Mouse (Mus musculus) midbrain, embryonic 14.5 days (tissue): ENCODE measurements around the gene Tmem200a. TPM values are rescaled to one million over a fixed set of nuclear protein-coding genes. Genes with fewer than 3 reads are reported as not detected.
"Not testable (repeated sequence)": the region's sequence is repeated elsewhere in the genome, so short reads cannot be mapped to it uniquely, and the experiment has no call there.

Experiments used
- ATAC-seq: fragments of 200-750 bp; cut with Nextera tagmentation; 2 replicates; pipeline ENCODE4 v1.8.0; 2017; ENCODE audit warnings: moderate number of reproducible peaks, moderate library complexity; ENCODE audit not compliant: low FRiP score, low TSS enrichment
- DNase-seq: peaks from one replicate; pipeline ENCODE4 v3.0.0-alpha.2; 2015
- H3K27ac ChIP-seq: fragments of 300-500 bp; sonication (generic); replicated peaks from 2 replicates; pipeline ENCODE4 v1.5.1; 2014; ENCODE audit warnings: mild to moderate bottlenecking, low read depth, low read length, moderate library complexity
- H3K27me3 ChIP-seq: fragments of 300-500 bp; sonication (generic); 2 replicates; pipeline ENCODE4 v1.6.1; 2014; ENCODE audit warnings: low read length, control low read depth, mixed read lengths; ENCODE audit not compliant: control insufficient read depth, insufficient read depth
- H3K36me3 ChIP-seq: fragments of 300-500 bp; sonication (generic); 2 replicates; pipeline ENCODE4 v1.6.1; 2014; ENCODE audit warnings: low read length, control low read depth; ENCODE audit not compliant: control insufficient read depth, insufficient read depth
- H3K4me1 ChIP-seq: fragments of 300-500 bp; sonication (generic); 2 replicates; pipeline ENCODE4 v1.6.1; 2014; ENCODE audit warnings: mild to moderate bottlenecking, antibody characterized with exemption, low read length, control low read depth; ENCODE audit not compliant: control insufficient read depth, insufficient read depth
- H3K4me2 ChIP-seq: fragments of 300-500 bp; sonication (generic); 2 replicates; pipeline ENCODE4 v1.6.1; 2014; ENCODE audit warnings: mild to moderate bottlenecking, low read length, moderate library complexity
- H3K4me3 ChIP-seq: fragments of 300-500 bp; sonication (generic); replicated peaks from 2 replicates; pipeline ENCODE4 v1.5.1; 2014; ENCODE audit warnings: low read depth, low read length
- H3K9ac ChIP-seq: fragments of 300-500 bp; sonication (generic); replicated peaks from 2 replicates; pipeline ENCODE4 v1.6.1; 2014; ENCODE audit warnings: mild to moderate bottlenecking, low read length, moderate library complexity
- H3K9me3 ChIP-seq: fragments of 300-500 bp; sonication (generic); 2 replicates; pipeline ENCODE4 v1.6.1; 2016; ENCODE audit warnings: low read length, control low read depth, mixed read lengths; ENCODE audit not compliant: control insufficient read depth
- WGBS: fragments of 180-500 bp; shearing (Covaris S2); extraction: QIAGEN DNeasy Blood & Tissue Kit; methylation state at CpG from one replicate; pipeline ENCODE4 v1.1.7; 2014; 5-methylcytosine and 5-hydroxymethylcytosine counted together
- polyA plus RNA-seq: library from polyadenylated mRNA; unstranded; fragments of >200 nt; fragmentation: Nextera tagmentation; extraction: Ambion mirVana; gene quantifications from 2 replicates; pipeline ENCODE4 v1.2.1, GENCODE M21; 2014

Gene Tmem200a
- polyA plus RNA-seq, 1 experiment from 2014 or later = 37.7 TPM

DNA sequence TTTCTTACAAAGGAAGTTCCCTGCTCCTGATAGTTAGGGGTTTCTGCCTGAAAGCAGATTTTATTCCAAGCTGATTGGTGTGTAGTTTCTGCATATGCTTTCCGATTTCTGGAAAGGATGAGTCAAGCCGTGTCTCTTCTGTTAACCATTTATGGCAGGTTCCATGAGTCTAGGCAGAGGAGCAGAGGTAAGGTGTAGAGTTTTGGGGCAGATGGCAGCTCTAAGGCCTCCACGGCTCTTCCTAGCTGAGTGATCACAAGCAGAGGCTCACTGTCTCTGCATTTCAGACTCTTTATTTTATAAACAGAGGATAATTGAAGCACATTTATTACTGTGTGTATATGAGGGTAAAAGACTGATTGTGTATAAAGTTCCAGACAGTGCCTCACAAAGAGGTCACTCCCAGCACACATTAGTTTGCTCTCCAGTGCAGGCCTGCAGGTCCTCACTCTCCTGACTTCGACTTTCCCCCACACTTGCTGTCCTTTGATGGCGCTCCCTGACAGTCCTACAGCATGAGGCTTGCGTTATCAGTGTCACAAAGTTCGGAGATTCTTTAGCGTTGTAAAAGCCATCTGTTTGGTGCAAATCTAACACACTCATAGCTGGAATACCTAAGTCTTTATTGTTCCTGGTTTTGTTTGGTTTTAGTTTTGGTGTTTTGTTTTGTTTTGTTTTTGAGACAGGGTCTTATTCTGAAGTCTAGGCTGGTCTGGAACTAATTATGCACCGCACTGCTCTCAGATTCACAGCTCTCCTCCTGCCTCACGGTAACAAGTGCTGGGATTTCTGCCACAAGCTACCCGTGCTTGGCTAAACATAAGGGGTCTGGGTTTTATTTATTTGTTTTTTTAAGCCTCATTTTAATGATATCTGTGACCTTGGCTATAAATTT lies 151.1 kb downstream of the Tmem200a start:
- Histone ChIP-seq H3K9ac (no peak overlapping the region), H3K36me3 (no peaks in the 10 kb centered on the region), H3K9me3 (no peaks in the 10 kb centered on the region), H3K27me3 (no peaks in the 10 kb centered on the region), H3K27ac (no peak overlapping the region), H3K4me2 (no peak overlapping the region), H3K4me1 (peaks cover 11% of the 10 kb centered on the region), H3K4me3 (no peak overlapping the region)
- WGBS = 58% methylated on average over 11 of the region's 11 CpGs
- no peak for ATAC-seq
- no peak for DNase-seq

DNA sequence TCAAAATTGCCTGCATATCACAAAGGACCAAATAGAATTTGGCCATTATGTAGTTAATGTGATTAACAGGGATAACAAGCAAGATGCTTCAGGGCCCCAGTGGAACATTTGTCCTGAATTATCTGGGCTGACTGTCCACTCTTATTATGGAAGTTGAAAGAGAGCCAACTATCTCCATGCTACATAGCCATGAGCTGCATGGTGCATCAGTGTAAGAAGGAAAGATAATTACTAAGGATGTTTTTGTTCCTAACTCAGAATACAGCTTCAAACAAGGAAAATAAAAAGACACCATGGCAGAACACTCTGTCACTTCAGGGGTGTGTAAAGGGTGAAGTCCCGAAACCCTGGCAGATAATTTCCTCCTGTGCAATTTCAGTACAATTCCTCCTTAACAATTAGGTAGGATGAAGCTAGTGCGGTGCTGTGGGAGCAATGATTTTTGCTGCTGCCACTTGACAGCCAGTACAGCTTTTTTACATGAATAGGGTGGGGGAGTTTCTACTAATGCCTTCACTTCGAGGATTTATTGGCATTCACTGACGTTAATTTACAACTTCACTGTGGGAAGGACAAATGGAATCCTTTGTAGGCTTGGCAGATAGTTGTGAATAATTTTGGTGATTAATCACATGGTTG lies 158.1 kb downstream of the Tmem200a start:
- Histone ChIP-seq H3K27me3 (no peaks in the 10 kb centered on the region), H3K36me3 (no peaks in the 10 kb centered on the region), H3K4me3 (no peak overlapping the region), H3K4me1 (peaks cover 3% of the 10 kb centered on the region; the same call in 1 of the 2 replicates), H3K9ac (no peak overlapping the region), H3K27ac (no peak overlapping the region), H3K9me3 (no peaks in the 10 kb centered on the region), H3K4me2 (no peak overlapping the region)
- DNase-seq (peak; percentile 53), ATAC-seq (no peak)
- WGBS = 24% methylated on average over 4 of the region's 4 CpGs

DNA sequence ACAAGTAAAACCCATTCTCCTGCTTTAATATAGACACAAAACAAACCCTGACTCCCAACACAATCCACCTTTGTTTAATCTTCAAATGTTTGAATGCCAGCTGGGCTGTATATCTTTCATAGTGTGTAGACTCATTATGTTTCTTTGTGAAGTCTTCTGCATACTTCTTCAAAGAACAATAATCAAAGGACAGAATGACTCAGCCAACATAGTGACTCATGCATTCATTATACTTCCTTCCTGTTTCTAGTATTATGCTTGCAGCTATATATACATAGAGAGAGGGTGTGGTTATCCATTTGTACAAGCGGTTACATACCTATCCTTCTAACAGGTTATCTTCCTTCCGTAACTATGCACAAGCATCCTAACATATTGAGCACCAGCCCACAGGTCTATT lies 160.7 kb downstream of the Tmem200a start:
- Histone ChIP-seq H3K4me1 (peaks cover 3% of the 10 kb centered on the region; the same call in 1 of the 2 replicates), H3K4me2 (no peak overlapping the region), H3K27me3 (no peaks in the 10 kb centered on the region), H3K27ac (no peak overlapping the region), H3K4me3 (no peak overlapping the region), H3K36me3 (no peaks in the 10 kb centered on the region), H3K9ac (no peak overlapping the region), H3K9me3 (no peaks in the 10 kb centered on the region)
- 95% methylated on average over 2 of the region's 2 CpGs for WGBS
- DNase-seq = no peak
- ATAC-seq = no peak

DNA sequence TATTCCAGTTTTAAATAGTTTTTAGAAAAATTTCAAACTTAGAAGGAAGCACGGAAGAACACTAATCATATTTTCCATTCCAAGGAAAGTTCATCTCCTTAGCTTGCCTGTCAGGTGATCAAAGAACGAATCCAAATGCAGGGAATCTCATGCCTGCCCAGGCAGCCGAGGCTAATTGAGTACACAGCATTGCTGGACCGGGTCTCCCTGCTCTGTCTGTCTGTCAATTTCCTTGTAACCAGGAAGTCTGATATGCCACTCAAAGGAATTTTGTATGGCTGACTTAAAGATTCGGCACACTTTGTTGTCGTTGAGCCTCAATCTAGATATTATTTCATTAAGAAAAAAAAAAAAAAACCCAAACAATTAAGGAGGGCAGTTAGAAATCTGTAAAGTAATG lies 168.6 kb downstream of the Tmem200a start:
- DNase-seq = peak; percentile 46
- Histone ChIP-seq H3K9ac (no peak overlapping the region), H3K4me3 (no peak overlapping the region), H3K4me1 (no peaks in the 10 kb centered on the region), H3K36me3 (no peaks in the 10 kb centered on the region), H3K27ac (no peak overlapping the region), H3K27me3 (no peaks in the 10 kb centered on the region), H3K4me2 (0 out of 2 replicates have a peak overlapping the region, but pooled peaks have one; percentile 12), H3K9me3 (no peaks in the 10 kb centered on the region)
- peak; percentile 46; the same call in 1 of the 2 replicates for ATAC-seq
- 19% methylated on average over 6 of the region's 6 CpGs for WGBS

DNA sequence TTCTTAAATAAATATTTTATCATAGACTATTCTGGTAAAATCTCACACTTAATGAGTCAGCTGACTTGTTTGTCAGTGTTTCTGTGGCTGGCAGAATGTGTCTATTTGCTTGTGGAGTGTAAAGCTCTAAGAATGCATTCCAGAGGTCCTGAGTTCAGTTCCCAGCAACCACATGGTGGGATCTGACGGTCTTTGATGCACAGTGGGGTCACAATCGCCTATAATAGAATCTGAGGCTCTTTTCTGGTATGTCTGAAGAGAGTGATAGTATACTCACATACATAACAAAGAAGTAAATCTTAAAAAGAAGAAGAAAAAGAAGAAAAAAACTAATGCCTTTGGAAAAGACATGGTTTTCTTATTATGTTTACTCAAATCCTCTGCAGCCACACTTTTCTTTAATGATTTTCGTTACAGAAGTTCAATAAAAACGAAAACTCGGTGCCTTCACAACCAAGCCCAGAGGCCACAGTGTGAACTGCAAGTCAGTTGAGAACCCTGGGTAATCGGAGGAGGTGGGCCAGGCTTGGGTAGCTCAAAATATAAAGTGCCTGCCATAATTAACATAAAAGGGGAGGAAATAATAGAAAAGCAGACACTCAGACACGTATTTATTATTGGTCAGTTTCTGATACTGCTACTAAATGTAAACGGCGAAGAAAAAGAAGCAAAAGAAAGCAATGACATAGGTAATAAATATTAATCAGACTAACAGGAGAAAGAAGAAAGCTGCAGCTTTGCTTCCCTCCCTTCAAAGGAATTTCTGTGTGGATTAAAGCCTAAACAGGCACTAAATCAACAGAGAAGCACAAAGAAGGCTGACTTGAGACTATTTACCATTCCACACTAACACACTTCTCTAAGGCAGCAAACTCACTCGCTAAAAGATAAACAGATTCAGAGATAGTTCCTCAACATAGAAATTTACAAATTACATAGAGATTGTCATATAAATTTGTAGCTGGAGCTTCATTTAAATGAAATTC lies 170.5 kb downstream of the Tmem200a start:
- ATAC-seq = peak; percentile 57; the same call in 1 of the 2 replicates

DNA sequence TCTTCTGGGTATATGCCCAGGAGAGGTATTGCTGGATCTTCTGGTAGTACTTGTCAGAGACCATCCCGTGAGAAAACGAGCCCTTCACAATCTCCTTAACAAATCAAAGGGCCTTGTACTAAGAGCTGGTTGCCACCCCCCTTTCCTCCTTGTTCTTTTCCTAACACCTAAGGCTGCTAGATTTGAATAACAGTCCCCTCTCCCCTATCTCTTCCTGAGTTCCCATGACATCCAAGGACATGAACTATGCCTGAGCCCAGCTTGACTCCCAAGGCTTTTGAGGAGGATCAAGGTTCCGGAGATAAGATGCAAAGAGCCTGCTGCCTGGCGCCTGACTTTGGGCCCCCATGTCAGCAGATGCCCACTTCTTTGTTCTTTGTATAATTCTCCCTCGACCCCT lies 184.7 kb downstream of the Tmem200a start:
- H3K27me3 ChIP-seq, H3K4me3 ChIP-seq, H3K27ac ChIP-seq, ATAC-seq, H3K9me3 ChIP-seq, H3K9ac ChIP-seq, H3K4me1 ChIP-seq, H3K36me3 ChIP-seq, DNase-seq, H3K4me2 ChIP-seq: not testable (repeated sequence)
- 96% methylated on average over 5 of the region's 5 CpGs for WGBS

More for the DNA sequence above, 170.5 kb downstream of the Tmem200a start:
- no peak overlapping the region for H3K27ac ChIP-seq
- H3K36me3 ChIP-seq = no peaks in the 10 kb centered on the region
- peak; percentile 47 for DNase-seq
- H3K4me2 ChIP-seq = no peak overlapping the region
- H3K9ac ChIP-seq = no peak overlapping the region
- H3K4me3 ChIP-seq = no peak overlapping the region
- no peaks in the 10 kb centered on the region for H3K9me3 ChIP-seq
- no peaks in the 10 kb centered on the region for H3K4me1 ChIP-seq
- WGBS = 23% methylated on average over 10 of the region's 10 CpGs
- no peaks in the 10 kb centered on the region for H3K27me3 ChIP-seq

DNA sequence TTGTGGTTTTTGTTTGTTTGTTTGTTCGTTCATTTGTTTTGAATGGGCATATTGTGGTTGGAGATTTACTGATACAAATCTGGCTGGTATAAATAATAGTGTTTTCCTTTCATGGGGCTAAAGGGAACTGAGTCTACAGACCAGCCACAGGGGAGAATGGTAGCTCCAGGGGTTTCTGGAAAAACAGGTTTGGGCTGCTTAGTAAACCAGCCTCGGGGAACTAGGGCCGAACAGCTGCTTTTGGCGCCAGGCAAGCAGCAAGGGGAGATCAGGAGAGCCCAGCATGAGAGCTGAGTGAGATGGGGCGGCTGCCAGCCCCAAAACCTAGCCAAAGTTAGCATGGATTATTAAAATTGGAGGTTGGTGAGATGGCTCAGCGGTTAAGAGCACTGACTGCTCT lies 191.6 kb downstream of the Tmem200a start:
- ATAC-seq (no peak), DNase-seq (no peak)
- Histone ChIP-seq H3K4me3 (no peak overlapping the region), H3K27me3 (no peaks in the 10 kb centered on the region), H3K9me3 (no peaks in the 10 kb centered on the region), H3K4me1 (no peaks in the 10 kb centered on the region), H3K27ac (no peak overlapping the region), H3K36me3 (no peaks in the 10 kb centered on the region), H3K9ac (no peak overlapping the region), H3K4me2 (no peak overlapping the region)
- WGBS = 40% methylated on average over 6 of the region's 6 CpGs

DNA sequence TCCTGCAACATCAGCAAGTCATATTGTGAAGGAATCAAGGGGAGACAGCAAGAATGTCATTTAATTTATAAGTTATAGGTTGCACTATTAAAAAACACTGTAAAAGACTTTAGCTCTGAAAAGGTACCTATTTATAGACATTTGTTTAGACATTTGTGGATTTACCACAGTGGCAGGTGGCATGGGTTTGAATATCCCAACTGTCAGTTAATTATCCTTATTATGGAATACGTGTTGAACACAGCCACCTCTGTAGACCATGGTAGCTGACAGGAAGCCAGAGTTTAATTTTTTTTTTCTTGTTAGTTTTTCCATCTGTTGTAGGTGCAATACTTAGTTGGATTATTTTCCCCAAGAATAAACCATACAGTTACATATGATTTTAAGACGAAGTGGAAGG lies 194.3 kb downstream of the Tmem200a start:
- no peak for ATAC-seq
- WGBS = 94% methylated on average over 2 of the region's 2 CpGs
- Histone ChIP-seq H3K27me3 (no peaks in the 10 kb centered on the region), H3K36me3 (no peaks in the 10 kb centered on the region), H3K4me1 (no peaks in the 10 kb centered on the region), H3K9ac (no peak overlapping the region), H3K4me3 (no peak overlapping the region), H3K9me3 (no peaks in the 10 kb centered on the region), H3K4me2 (no peak overlapping the region), H3K27ac (no peak overlapping the region)
- no peak for DNase-seq
